Mouse (Mus musculus): ENCODE data around the gene Sema3e. TPM values are rescaled to one million over a fixed set of nuclear protein-coding genes. Genes with fewer than 3 reads are reported as not detected.

Sema3e gene
- polyA plus RNA-seq, 1 experiment from 2014 or later = 0.79 TPM

- no peaks in the 10 kb centered on the region for H3K27me3 ChIP-seq (ENCODE audit: control insufficient read depth, insufficient read depth, low read length)
- H3K4me1 ChIP-seq (ENCODE audit: control insufficient read depth, insufficient read depth, low read length) = no peaks in the 10 kb centered on the region
- H3K4me2 ChIP-seq = no peak overlapping the region
- H3K9ac ChIP-seq (ENCODE audit: low read depth, low read length) = no peak overlapping the region
- no peak for ATAC-seq (replicated peaks; ENCODE audit: insufficient number of reproducible peaks, low FRiP score, low TSS enrichment)
- no peak overlapping the region for H3K4me3 ChIP-seq (ENCODE audit: low read depth, low read length)
- no peak overlapping the region for H3K27ac ChIP-seq (ENCODE audit: low read depth, low read length)
- WGBS (ENCODE audit: insufficient replicate concordance) = 82% methylated on average over 4 of the region's 4 CpGs
- H3K36me3 ChIP-seq (ENCODE audit: control insufficient read depth, insufficient read depth, low read length) = no peaks in the 10 kb centered on the region
- no peaks in the 10 kb centered on the region for H3K9me3 ChIP-seq (replicated peaks; ENCODE audit: control insufficient read depth, low read length)
Measured at GRCm38 (mm10) chr5:14260156-14260555, 235.1 kb downstream of the Sema3e start.

DNA sequence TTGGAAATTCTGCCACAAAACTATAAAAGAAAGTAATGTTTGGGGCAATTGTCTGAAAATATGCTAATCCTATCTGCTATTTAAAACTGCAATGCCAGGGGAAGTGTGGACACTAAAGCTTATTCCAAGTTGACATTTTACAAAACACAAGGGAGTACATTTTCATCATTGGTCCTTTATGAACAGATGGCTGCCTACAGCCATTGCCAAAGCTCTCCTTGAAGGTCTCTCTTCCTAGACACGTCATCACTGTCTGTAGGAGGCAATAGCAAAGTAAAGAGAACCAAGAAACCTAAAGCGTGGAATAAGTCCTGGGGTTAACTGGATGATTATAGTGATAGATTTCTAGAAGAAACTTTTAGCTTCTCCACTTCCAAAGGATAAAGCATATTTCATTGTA lies 242.3 kb downstream of the Sema3e start:
- WGBS (ENCODE audit: insufficient replicate concordance) = 64% methylated on average over 2 of the region's 2 CpGs
- Histone ChIP-seq H3K4me1 (ENCODE audit: control insufficient read depth, insufficient read depth, low read length) (no peaks in the 10 kb centered on the region), H3K9ac (ENCODE audit: low read depth, low read length) (no peak overlapping the region), H3K27me3 (ENCODE audit: control insufficient read depth, insufficient read depth, low read length) (no peaks in the 10 kb centered on the region), H3K4me3 (ENCODE audit: low read depth, low read length) (no peak overlapping the region), H3K9me3 (replicated peaks; ENCODE audit: control insufficient read depth, low read length) (no peaks in the 10 kb centered on the region), H3K4me2 (no peak overlapping the region), H3K36me3 (ENCODE audit: control insufficient read depth, insufficient read depth, low read length) (no peaks in the 10 kb centered on the region), H3K27ac (ENCODE audit: low read depth, low read length) (no peak overlapping the region)
- ATAC-seq (replicated peaks; ENCODE audit: insufficient number of reproducible peaks, low FRiP score, low TSS enrichment) = no peak

Other genes starting within 250 kb of the Sema3e start
- not detected in 2 replicates for gene Speer3, start 233.7 kb upstream of the Sema3e start, polyA plus RNA-seq (2014; fragmentation: Nextera tagmentation; extraction: Ambion mirVana)

All from heart, embryonic 11.5 days (tissue).